Mouse (Mus musculus): ENCODE measurements around the gene Cd300ld3.
A peak's percentile ranks its signal among the peaks of the same experiment; 100 is the strongest.

Cd300ld3 gene

DNA sequence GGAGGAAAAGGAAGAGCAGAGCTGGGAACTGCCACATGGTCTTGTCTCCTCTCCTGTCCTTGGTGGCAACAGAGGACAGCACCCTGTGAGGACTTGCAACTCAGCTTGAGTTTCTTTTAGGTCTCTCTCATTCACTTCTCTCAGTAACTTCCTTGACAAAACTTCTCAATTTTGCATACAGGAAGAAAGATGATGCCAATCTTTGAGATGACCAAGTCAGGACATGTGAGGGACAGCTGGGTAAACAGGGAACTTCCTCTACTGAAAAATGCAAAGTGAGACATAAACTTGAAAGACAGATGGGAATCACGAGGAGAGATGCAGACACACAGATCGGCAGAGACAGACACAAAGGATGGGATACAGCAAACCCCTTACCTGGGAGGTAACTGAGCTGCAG lies at the start of gene Cd300ld3:
TSS of gene Cd300ld3 (minus strand) at position 151 of the 400 bp plus-strand sequence.
- no peak for DNase-seq (ENCODE audit: low spot score)

DNA sequence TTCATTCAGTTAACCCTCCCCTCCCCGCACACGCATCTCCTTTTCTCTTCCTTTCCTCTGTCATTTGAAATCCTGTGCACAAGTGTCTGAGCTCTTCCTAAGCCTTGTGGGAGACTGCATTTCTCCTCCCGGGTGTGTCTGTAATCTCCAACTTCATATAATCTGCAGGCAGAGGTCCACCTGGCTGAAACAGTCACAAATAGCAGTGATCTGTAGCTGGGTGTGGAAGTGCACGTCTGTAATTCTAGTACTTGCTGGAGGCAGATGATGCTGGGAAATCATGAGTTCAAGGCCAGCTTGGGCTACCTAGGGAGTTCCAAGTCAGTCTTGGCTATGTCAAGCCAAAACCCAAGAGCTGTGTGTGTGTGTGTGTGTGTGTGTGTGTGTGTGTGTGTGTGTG lies 43.9 kb upstream of the Cd300ld3 start:
- no peak for DNase-seq (ENCODE audit: low spot score)

- DNase-seq (ENCODE audit: low spot score): peak; percentile 10
Observed at GRCm38 (mm10) chr11:115091362-115091901, 43.2 kb upstream of the Cd300ld3 start, which contains the start of gene Rab37. Gene Rab37, plus strand, starts transcription at chr11:115091431.

DNA sequence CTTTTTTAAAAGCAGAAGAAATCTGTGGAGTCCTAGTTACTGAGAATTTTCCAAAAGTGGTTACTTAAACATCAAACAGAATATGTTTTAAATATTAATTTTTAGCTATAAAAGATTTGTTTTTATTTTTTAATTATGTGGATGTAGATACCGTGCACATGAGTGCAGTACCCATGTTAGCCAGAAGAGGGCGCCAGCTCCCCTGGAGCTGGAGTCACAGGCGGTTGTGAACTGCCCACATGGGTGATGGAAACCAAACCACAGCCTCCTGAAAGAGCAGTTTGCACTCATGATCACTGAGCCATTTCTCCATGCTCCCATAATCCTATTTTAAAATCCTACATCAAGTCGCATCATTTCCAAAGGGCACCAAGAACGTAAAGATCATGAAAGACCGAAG lies 41.6 kb upstream of the Cd300ld3 start:
- no peak for DNase-seq (ENCODE audit: low spot score)

DNA sequence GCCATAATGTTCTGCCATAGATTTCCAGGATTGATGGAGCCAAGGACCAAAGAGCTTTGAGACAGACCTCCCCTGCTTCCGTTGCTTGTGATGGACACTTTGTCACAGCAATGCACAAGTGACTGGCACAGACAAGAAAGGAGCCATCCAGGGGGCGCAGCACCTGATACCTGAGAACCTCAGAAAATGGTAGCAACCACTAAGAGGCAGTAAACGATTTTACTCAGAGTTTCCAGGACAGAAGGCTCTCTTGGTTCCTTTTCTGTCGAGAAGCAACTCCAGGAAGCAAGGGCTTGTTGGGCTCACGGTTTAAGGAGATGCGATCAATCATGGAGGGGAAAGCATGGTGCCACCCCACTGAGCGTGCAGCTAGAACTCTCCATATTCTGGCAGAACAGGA lies 38.0 kb upstream of the Cd300ld3 start:
- DNase-seq (ENCODE audit: low spot score): no peak

DNA sequence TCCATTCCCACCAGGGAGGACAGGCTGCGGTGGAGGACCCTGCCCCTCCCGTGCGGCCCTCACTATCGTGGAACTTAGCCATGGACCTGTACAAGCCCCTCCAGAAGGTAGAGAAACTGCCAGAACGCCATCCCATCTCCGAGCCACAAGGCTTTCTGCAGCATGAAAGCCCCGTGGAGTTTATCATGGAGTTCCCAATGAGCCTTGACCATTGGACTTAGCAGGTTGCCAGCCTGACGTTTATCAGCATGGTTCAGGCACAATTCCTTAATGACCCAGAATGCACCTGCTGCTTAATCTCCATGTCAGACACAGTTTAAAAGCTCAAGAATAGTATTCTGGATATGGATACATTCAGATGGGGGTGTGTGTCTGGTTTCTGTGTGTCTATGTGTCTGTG lies 36.9 kb upstream of the Cd300ld3 start:
- DNase-seq (ENCODE audit: low spot score): no peak

- DNase-seq (ENCODE audit: low spot score): no peak
Observed at GRCm38 (mm10) chr11:115084595-115084994, 36.4 kb upstream of the Cd300ld3 start.

- peak; percentile 79 for DNase-seq (ENCODE audit: low spot score)
Observed at GRCm38 (mm10) chr11:115083376-115084139, 35.3 kb upstream of the Cd300ld3 start.

DNA sequence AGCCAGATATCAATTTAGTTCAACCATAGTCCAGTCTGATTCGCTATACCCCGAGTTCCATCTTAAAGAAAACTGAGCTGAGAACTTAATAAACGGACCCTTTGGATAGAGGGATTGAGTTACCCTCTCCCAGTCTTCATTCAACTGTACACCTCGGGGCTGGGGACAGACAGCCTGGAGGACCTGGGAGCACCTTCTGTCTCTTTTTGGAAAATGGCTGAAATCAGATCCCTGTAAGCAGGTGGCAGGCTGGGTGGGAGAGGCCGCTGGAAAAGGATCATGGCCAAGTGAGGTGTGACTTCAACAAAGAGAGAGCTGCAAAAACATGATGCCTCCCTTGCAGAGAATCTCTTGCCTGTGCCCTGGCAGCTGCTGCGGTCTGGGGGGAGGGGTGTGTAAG lies 34.0 kb upstream of the Cd300ld3 start:
- DNase-seq (ENCODE audit: low spot score): no peak

GRCm38 (mm10) chr11:115081373-115081772 lies 33.2 kb upstream of the Cd300ld3 start:
- DNase-seq (ENCODE audit: low spot score): no peak

DNA sequence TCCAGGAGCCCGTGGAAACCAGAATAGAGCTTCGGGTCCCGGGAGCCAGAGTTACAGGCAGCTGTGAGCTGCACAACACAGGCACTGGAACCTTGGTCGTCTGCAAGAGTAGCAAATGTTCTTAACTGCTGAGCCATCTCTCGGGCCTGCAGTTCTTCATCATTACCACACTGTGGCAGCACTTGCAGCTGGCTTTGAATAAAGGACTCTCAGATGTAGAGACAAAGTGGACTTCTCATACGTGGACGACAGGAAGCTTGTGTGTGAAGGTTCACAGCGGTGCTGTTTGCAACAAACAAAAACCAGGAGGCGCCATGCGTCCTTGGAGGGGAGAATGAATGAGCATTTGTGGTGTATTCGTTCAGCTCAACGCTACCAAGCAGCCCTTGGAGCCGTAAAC lies 32.7 kb upstream of the Cd300ld3 start:
- DNase-seq (ENCODE audit: low spot score): peak; percentile 31

- DNase-seq (ENCODE audit: low spot score): no peak
Observed at GRCm38 (mm10) chr11:115078680-115079079, 30.5 kb upstream of the Cd300ld3 start.

DNA sequence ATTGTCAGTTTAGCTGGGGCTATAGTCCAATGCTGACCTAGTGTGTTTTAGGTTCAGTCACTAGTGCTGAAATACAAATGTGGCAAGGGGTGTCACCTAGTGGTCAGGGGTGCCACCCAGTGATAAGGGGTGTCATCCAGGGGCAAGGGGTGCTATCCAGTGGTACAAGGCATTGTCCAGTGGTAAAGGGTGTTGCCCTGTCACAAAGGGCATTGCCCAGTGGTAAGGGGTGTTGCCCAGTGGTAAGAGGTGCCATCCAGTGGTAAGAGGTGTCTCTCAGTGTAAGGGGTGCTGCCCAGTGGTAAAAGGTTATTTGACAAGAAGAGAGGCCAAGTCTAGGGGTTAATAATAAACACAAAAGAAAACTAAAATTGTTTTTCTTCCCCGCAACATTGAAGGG lies 29.2 kb upstream of the Cd300ld3 start:
- DNase-seq (ENCODE audit: low spot score): no peak

DNA sequence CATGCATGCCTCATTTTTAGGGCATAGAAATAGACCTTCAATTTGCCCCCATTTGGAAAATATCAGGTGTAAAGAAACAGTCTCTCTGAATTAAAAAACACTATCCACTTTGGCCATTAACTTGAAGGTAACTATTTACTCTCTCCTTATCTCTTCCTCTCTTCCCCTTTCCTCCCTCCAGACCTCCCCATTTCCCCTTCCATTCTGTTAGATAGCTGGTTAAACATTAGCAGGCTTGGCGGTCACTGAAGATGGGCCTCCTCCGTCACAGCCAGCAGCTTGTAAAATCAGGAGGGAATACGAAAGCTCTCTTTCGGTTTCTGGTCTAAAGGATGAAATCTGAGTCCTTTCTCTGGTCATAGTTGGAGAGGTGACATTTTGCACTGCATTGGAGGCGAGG lies 27.6 kb upstream of the Cd300ld3 start:
- DNase-seq (ENCODE audit: low spot score): no peak

GRCm38 (mm10) chr11:115075407-115075806 lies 27.2 kb upstream of the Cd300ld3 start:
- DNase-seq (ENCODE audit: low spot score): no peak

- DNase-seq (ENCODE audit: low spot score): no peak
Observed at GRCm38 (mm10) chr11:115073002-115073401, 24.8 kb upstream of the Cd300ld3 start.

DNA sequence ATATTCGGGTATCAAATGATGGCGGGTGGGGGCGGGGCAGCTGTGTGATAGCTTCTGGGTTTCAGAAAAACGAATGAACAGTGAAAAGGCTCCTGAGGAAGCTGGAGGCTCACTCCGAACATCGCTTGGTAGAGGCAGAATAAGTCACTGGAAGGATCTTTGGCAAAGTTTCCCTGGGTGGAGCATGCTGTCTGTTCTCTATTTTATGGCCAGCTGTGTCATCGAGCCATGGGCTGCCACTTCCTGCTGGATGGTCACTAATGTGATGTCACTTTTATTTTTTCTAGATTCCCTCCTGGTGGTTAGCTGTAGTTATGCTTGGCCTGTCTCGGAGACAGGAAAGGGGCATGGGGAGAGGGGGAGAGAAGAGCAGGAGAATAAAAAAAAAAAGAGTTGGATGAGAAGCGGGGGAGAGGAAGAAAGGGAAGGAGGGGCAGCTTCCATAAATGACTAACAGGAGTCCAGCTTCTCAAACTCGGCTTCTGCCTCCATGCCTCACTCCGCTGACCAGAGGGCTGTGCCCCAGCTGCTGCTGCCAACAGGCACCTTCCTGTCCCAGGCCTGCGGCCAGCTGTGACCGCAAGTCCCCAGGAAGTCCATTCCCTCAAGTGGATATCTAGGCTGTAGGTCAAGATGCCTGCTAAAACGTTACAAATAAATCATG lies 23.6 kb upstream of the Cd300ld3 start:
- DNase-seq (ENCODE audit: low spot score): peak; percentile 39

GRCm38 (mm10) chr11:115071015-115071551 lies 22.9 kb upstream of the Cd300ld3 start:
- DNase-seq (ENCODE audit: low spot score): no peak

DNA sequence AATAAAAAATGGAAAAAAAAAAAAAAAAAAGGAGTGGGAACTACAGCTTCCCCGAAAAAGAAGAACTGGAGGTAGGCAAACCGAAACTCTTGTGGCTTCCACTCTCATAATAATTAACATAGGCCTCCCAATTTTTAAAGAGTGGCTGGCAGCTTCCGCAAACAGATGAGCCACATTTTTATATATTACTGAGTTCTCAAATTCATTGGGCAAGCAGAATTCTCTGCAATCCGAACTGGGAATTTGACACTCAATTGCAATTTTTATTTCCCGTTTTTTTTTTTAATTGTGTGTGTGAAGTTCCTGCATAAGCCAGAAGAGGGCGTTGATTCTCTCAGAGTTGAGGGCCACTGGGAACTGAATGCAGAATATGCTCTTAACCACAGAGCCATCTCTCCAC lies 18.6 kb upstream of the Cd300ld3 start:
- no peak for DNase-seq (ENCODE audit: low spot score)

DNA sequence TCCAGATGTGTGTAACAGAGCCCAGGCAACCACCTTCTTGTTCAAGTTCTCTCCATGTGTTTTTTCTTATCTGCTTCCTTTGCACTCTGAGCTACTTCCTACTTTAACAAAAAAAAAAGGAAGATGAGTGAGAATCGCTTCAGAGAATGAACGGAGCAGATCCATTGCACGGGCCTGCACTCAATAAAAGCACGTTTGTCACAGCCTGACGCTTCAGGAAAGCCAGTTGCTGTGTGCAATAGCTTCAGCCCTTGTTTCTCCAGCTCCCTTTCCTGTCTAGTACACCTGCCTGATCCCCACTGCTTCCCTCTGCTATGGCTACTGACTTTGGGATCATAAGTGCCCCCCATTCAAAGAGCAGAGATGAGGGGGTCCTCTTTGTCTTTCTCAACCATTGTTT lies 13.9 kb upstream of the Cd300ld3 start, which contains the start of gene Cd300e:
TSS of gene Cd300e (minus strand) at position 101 of the 400 bp plus-strand sequence.
- DNase-seq (ENCODE audit: low spot score): no peak

DNA sequence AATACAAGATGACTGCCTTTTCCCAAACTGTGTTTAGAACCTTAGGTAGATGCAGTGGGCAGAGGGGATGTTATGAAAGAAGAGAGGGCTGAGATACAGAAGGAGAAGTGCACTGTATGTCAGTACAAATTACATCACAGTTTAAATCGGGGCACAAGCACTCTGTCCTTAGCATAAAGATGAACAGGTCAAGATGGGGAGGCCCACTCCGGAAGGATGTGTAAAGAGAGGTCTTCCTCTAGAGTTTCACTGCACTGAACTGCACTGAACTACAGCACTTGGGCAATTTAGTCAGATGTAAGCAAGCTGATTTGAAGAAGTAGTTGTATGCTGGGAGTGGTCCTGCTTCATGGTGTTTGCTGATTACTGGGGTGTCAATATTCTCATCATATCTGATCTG lies 11.6 kb upstream of the Cd300ld3 start:
- no peak for DNase-seq (ENCODE audit: low spot score)

GRCm38 (mm10) chr11:115058701-115059100 lies 10.5 kb upstream of the Cd300ld3 start:
- no peak for DNase-seq (ENCODE audit: low spot score)

- no peak for DNase-seq (ENCODE audit: low spot score)
Observed at GRCm38 (mm10) chr11:115054537-115054936, 6.3 kb upstream of the Cd300ld3 start.
